Mouse (Mus musculus): ENCODE results near the gene Zbtb46. TPM values are rescaled to one million over a fixed set of nuclear protein-coding genes. Genes with fewer than 3 reads are reported as not detected.

The Zbtb46 gene
- polyA plus RNA-seq, 1 experiment = 9.9 TPM

GRCm38 (mm10) chr2:181465423-181465822, 6.2 kb upstream of the Zbtb46 start:
- no peak for DNase-seq (ENCODE audit: low read depth)

GRCm38 (mm10) chr2:181463008-181463738, 3.9 kb upstream of the Zbtb46 start:
- DNase-seq (ENCODE audit: low read depth) = no peak

- DNase-seq (ENCODE audit: low read depth) = no peak
These were observed 3.4 kb upstream of the Zbtb46 start for GRCm38 (mm10) chr2:181462604-181463003.

GRCm38 (mm10) chr2:181461536-181462100, 2.4 kb upstream of the Zbtb46 start:
- no peak for DNase-seq (ENCODE audit: low read depth)

GRCm38 (mm10) chr2:181459673-181460621, 721 bp upstream of the Zbtb46 start:
- DNase-seq (ENCODE audit: low read depth) = no peak

GRCm38 (mm10) chr2:181458411-181459152, 644 bp downstream of the Zbtb46 start:
- DNase-seq (ENCODE audit: low read depth) = no peak

GRCm38 (mm10) chr2:181457831-181458230, 1.4 kb downstream of the Zbtb46 start:
- DNase-seq (ENCODE audit: low read depth) = no peak

GRCm38 (mm10) chr2:181455899-181456298, 3.3 kb downstream of the Zbtb46 start:
- no peak for DNase-seq (ENCODE audit: low read depth)

- no peak for DNase-seq (ENCODE audit: low read depth)
These were observed 6.0 kb downstream of the Zbtb46 start for GRCm38 (mm10) chr2:181453274-181453673.

- no peak for DNase-seq (ENCODE audit: low read depth)
These were observed 7.0 kb downstream of the Zbtb46 start for GRCm38 (mm10) chr2:181452181-181452580.

GRCm38 (mm10) chr2:181443016-181443415, 16.2 kb downstream of the Zbtb46 start:
- DNase-seq (ENCODE audit: low read depth) = no peak

GRCm38 (mm10) chr2:181438176-181438575, 21.1 kb downstream of the Zbtb46 start:
- no peak for DNase-seq (ENCODE audit: low read depth)

GRCm38 (mm10) chr2:181436246-181436645, 23.0 kb downstream of the Zbtb46 start:
- DNase-seq (ENCODE audit: low read depth) = no peak

GRCm38 (mm10) chr2:181423834-181424233, 35.4 kb downstream of the Zbtb46 start:
- no peak for DNase-seq (ENCODE audit: low read depth)

GRCm38 (mm10) chr2:181420903-181421638, 38.2 kb downstream of the Zbtb46 start:
- DNase-seq (ENCODE audit: low read depth) = no peak

- DNase-seq (ENCODE audit: low read depth) = no peak
These were observed 38.8 kb downstream of the Zbtb46 start for GRCm38 (mm10) chr2:181420426-181420825.

- DNase-seq (ENCODE audit: low read depth) = no peak
These were observed 39.9 kb downstream of the Zbtb46 start for GRCm38 (mm10) chr2:181419359-181419758.

GRCm38 (mm10) chr2:181415945-181416344, 43.3 kb downstream of the Zbtb46 start:
- DNase-seq (ENCODE audit: low read depth) = no peak

- no peak for DNase-seq (ENCODE audit: low read depth)
These were observed 46.1 kb downstream of the Zbtb46 start for GRCm38 (mm10) chr2:181413141-181413540.

- DNase-seq (ENCODE audit: low read depth) = no peak
These were observed 48.3 kb downstream of the Zbtb46 start for GRCm38 (mm10) chr2:181410760-181411473.
